Mouse (Mus musculus): ENCODE measurements around the gene Ckb.

GRCm38 (mm10) chr12:111667421-111667820, 4.7 kb downstream of the Ckb start:
- TF ChIP-seq CTCF (IDR thresholded peaks at IDR 0.05; ENCODE audit: insufficient read depth, low read depth, low read length) (no peak), POLR2A (IDR thresholded peaks at IDR 0.05; ENCODE audit: insufficient read depth, low read depth, low read length) (no peak)
